Mouse (Mus musculus) embryonic facial prominence, embryonic 11.5 days (tissue): ENCODE results near the gene C6. TPM values are rescaled to one million over a fixed set of nuclear protein-coding genes. Genes with fewer than 3 reads are reported as not detected.

ENCODE experiments used
- ATAC-seq: fragments of 200-750 bp; cut with Nextera tagmentation; replicated peaks from 2 replicates; pipeline ENCODE4 v1.8.0; 2017; ENCODE audit warnings: low read depth; ENCODE audit not compliant: insufficient number of reproducible peaks, low FRiP score, low TSS enrichment
- DNase-seq: peaks from one replicate; pipeline ENCODE4 v3.0.0-alpha.2; 2015; ENCODE audit warnings: low spot score
- H3K27ac ChIP-seq: fragments of 300-500 bp; sonication (generic); replicated peaks from 2 replicates; pipeline ENCODE4 v1.5.1; 2014; ENCODE audit warnings: mild to moderate bottlenecking, low read depth, low read length, control low read depth
- H3K27me3 ChIP-seq: fragments of 300-500 bp; sonication (generic); 2 replicates; pipeline ENCODE4 v1.6.1; 2014; ENCODE audit warnings: mild to moderate bottlenecking, low read length, moderate library complexity, mixed read lengths; ENCODE audit not compliant: control insufficient read depth, insufficient read depth
- H3K36me3 ChIP-seq: fragments of 300-500 bp; sonication (generic); replicated peaks from 2 replicates; pipeline ENCODE4 v1.6.1; 2014; ENCODE audit warnings: low read depth, mild to moderate bottlenecking, low read length, moderate library complexity, mixed read lengths; ENCODE audit not compliant: control insufficient read depth, insufficient read depth
- H3K4me1 ChIP-seq: fragments of 300-500 bp; sonication (generic); 2 replicates; pipeline ENCODE4 v1.6.1; 2014; ENCODE audit warnings: low read length, mixed read lengths; ENCODE audit not compliant: control insufficient read depth, insufficient read depth
- H3K4me2 ChIP-seq: fragments of 300-500 bp; sonication (generic); 2 replicates; pipeline ENCODE4 v1.6.1; 2014; ENCODE audit warnings: low read depth, mild to moderate bottlenecking, control low read depth, low read length, moderate library complexity
- H3K4me3 ChIP-seq: fragments of 300-500 bp; sonication (generic); 2 replicates; pipeline ENCODE4 v1.5.1; 2014; ENCODE audit warnings: low read depth, low read length, control low read depth
- H3K9ac ChIP-seq: fragments of 300-500 bp; sonication (generic); replicated peaks from 2 replicates; pipeline ENCODE4 v1.6.1; 2014; ENCODE audit warnings: mild to moderate bottlenecking, control low read depth, low read length
- H3K9me3 ChIP-seq: fragments of 300-500 bp; sonication (generic); replicated peaks from 2 replicates; pipeline ENCODE4 v1.6.1; 2016; ENCODE audit warnings: mild to moderate bottlenecking, low read length, inconsistent platforms, mixed read lengths; ENCODE audit not compliant: control insufficient read depth
- WGBS: fragments of 180-500 bp; shearing (Covaris S2); extraction: QIAGEN DNeasy Blood & Tissue Kit; methylation state at CpG from one replicate; pipeline ENCODE4 v1.1.7; 2014; 5-methylcytosine and 5-hydroxymethylcytosine counted together
- polyA plus RNA-seq: library from polyadenylated mRNA; unstranded; fragments of >200 nt; fragmentation: Nextera tagmentation; extraction: Ambion mirVana; gene quantifications from 2 replicates; pipeline ENCODE4 v1.2.1, GENCODE M21; 2014

Gene C6
- polyA plus RNA-seq, 1 experiment from 2014 or later = not detected

GRCm38 (mm10) chr15:4836354-4836753 is 109.4 kb downstream of the C6 start:
- Histone ChIP-seq H3K4me1 (no peaks in the 10 kb centered on the region), H3K9ac (no peak overlapping the region), H3K36me3 (no peaks in the 10 kb centered on the region), H3K27ac (no peak overlapping the region), H3K9me3 (no peaks in the 10 kb centered on the region), H3K27me3 (no peaks in the 10 kb centered on the region), H3K4me2 (no peak overlapping the region), H3K4me3 (no peak overlapping the region)
- ATAC-seq = no peak
- WGBS = 81% methylated on average over 3 of the region's 3 CpGs
- DNase-seq = no peak

- ATAC-seq = no peak
- Histone ChIP-seq H3K9ac (no peak overlapping the region), H3K4me1 (no peaks in the 10 kb centered on the region), H3K27me3 (no peaks in the 10 kb centered on the region), H3K4me3 (no peak overlapping the region), H3K4me2 (no peak overlapping the region), H3K36me3 (no peaks in the 10 kb centered on the region), H3K27ac (no peak overlapping the region), H3K9me3 (no peaks in the 10 kb centered on the region)
- no peak for DNase-seq
- 79% methylated on average over 1 of the region's 1 CpGs for WGBS
Measured at GRCm38 (mm10) chr15:4850015-4850414, 123.0 kb downstream of the C6 start.

Other genes with a start within 250 kb of the C6 start
- not detected in 2 replicates for gene Mroh2b, start 171.6 kb downstream of the C6 start, polyA plus RNA-seq